Mouse (Mus musculus) heart, adult 8-10 months (tissue): ENCODE measurements around the gene Adam17. TPM values are rescaled to one million over a fixed set of nuclear protein-coding genes. Genes with fewer than 3 reads are reported as not detected.

Experiments
- DNase-seq: peaks from one replicate; pipeline ENCODE4 v3.0.0; 2022; ENCODE audit warnings: low spot score
- total RNA-seq, 4 experiments: library from RNA; stranded (reverse); gene quantifications; 2 replicates each; pipeline ENCODE4 v1.2.4; 2022

Adam17 gene
- total RNA-seq, 4 experiments from 2014 or later = 34.4 to 56.3 (median 43.4) TPM

- no peak for DNase-seq
These were observed 10.7 kb downstream of the Adam17 start for GRCm38 (mm10) chr12:21362686-21363085.

GRCm38 (mm10) chr12:21353681-21354080, 19.8 kb downstream of the Adam17 start:
- DNase-seq = no peak

- DNase-seq = no peak
These were observed 23.1 kb downstream of the Adam17 start for GRCm38 (mm10) chr12:21350113-21350876.

GRCm38 (mm10) chr12:21346972-21347371, 26.5 kb downstream of the Adam17 start:
- DNase-seq = no peak

- DNase-seq = no peak
These were observed 32.8 kb downstream of the Adam17 start for GRCm38 (mm10) chr12:21340674-21341073.

- no peak for DNase-seq
These were observed 36.3 kb downstream of the Adam17 start for GRCm38 (mm10) chr12:21337171-21337570.

GRCm38 (mm10) chr12:21335869-21336268, 37.6 kb downstream of the Adam17 start:
- DNase-seq = no peak

GRCm38 (mm10) chr12:21333766-21334165, 39.7 kb downstream of the Adam17 start:
- no peak for DNase-seq

- no peak for DNase-seq
These were observed 40.4 kb downstream of the Adam17 start for GRCm38 (mm10) chr12:21333021-21333420.

GRCm38 (mm10) chr12:21331711-21332110, 41.7 kb downstream of the Adam17 start:
- DNase-seq = no peak

- DNase-seq = peak; percentile 24
These were observed 42.4 kb downstream of the Adam17 start for GRCm38 (mm10) chr12:21330961-21331576.

GRCm38 (mm10) chr12:21329661-21330400, 43.6 kb downstream of the Adam17 start:
- DNase-seq = no peak

GRCm38 (mm10) chr12:21326325-21326724, 47.1 kb downstream of the Adam17 start:
- DNase-seq = no peak

GRCm38 (mm10) chr12:21325266-21325665, 48.2 kb downstream of the Adam17 start:
- DNase-seq = no peak

GRCm38 (mm10) chr12:21324101-21324500, 49.3 kb downstream of the Adam17 start:
- DNase-seq = no peak

GRCm38 (mm10) chr12:21322856-21323255, 50.6 kb downstream of the Adam17 start:
- no peak for DNase-seq

GRCm38 (mm10) chr12:21322296-21322695, 51.1 kb downstream of the Adam17 start:
- no peak for DNase-seq

GRCm38 (mm10) chr12:21321170-21321569, 52.3 kb downstream of the Adam17 start:
- DNase-seq = no peak

- no peak for DNase-seq
These were observed 53.1 kb downstream of the Adam17 start for GRCm38 (mm10) chr12:21320317-21320716.

GRCm38 (mm10) chr12:21318143-21318895, 55.1 kb downstream of the Adam17 start:
- peak; percentile 47 for DNase-seq

- peak; percentile 45 for DNase-seq
These were observed 56.6 kb downstream of the Adam17 start for GRCm38 (mm10) chr12:21316869-21317265.
